19 mouse cellular contexts compared by ENCODE assay signal in genomic region chr11:61316864-61317263, GRCm38 (mm10). TPM values are rescaled to one million over a fixed set of nuclear protein-coding genes. Genes with fewer than 3 reads are reported as not detected.
"Had no signal": no experiment of that assay in that cellular context is flagged by ENCODE, and none has a peak within 500 bp of the region (broad histone marks: within the 10 kb centered on the region; RNA-seq: fewer than 3 reads in every experiment).

No protein-coding gene starts in this region.

- DNase-seq: kidney, adult 18-20 months; kidney, postnatal 25 days; lung, adult 2 months; lung, postnatal 10 days; thymus, postnatal 4 days had no signal

- H3K4me1 ChIP-seq: limb, embryonic 10.5 days; megakaryocyte, embryonic 14.5 days; midbrain, embryonic 15.5 days; neural tube, embryonic 12.5 days had no signal

- H3K36me3 ChIP-seq: kidney, embryonic 15.5 days; limb, embryonic 10.5 days; liver, embryonic 15.5 days; midbrain, embryonic 15.5 days; neural tube, embryonic 12.5 days had no signal

- H3K9me3 ChIP-seq: kidney, embryonic 15.5 days; limb, embryonic 10.5 days; liver, embryonic 15.5 days; megakaryocyte, embryonic 14.5 days; midbrain, embryonic 15.5 days; neural tube, embryonic 12.5 days had no signal

- H3K27ac ChIP-seq: kidney, embryonic 15.5 days; left cerebral cortex, adult 2 months; limb, embryonic 10.5 days; liver, embryonic 15.5 days; macrophage; midbrain, embryonic 15.5 days; neural tube, embryonic 12.5 days had no signal

- H3K4me3 ChIP-seq: kidney, embryonic 15.5 days; left cerebral cortex, adult 2 months; limb, embryonic 10.5 days; liver, embryonic 15.5 days; megakaryocyte, embryonic 14.5 days; midbrain, embryonic 15.5 days; neural tube, embryonic 12.5 days had no signal

- H3K27me3 ChIP-seq: kidney, embryonic 15.5 days; liver, embryonic 15.5 days; midbrain, embryonic 15.5 days; neural tube, embryonic 12.5 days had no signal

- ATAC-seq: midbrain, embryonic 15.5 days had no signal

- H3K9ac ChIP-seq: kidney, embryonic 15.5 days; liver, embryonic 15.5 days; midbrain, embryonic 15.5 days; neural tube, embryonic 12.5 days had no signal

- H3K4me2 ChIP-seq: kidney, embryonic 15.5 days; liver, embryonic 11.5 days; liver, embryonic 15.5 days; midbrain, embryonic 11.5 days; midbrain, embryonic 15.5 days; neural tube, embryonic 12.5 days had no signal

RNA-seq across cellular contexts. Expression of gene Slc47a2, which starts 25.8 kb away (rescaled TPM):
- total RNA-seq: layer of hippocampus, postnatal 25 days; monocyte, adult 5-6 weeks; neutrophil, adult 5-6 weeks had no signal
- polyA plus RNA-seq: kidney, embryonic 15.5 days; limb, embryonic 10.5 days; macrophage; midbrain, embryonic 11.5 days; midbrain, embryonic 15.5 days; neural tube, embryonic 12.5 days; stomach, embryonic 14.5 days had no signal
